Mouse (Mus musculus): ENCODE data around the gene Cideb.

Gene Cideb

GRCm38 (mm10) chr14:55719737-55720136 lies 38.5 kb downstream of the Cideb start:
- no peak for TF ChIP-seq GATA4 (IDR thresholded peaks at IDR 0.05; ENCODE audit: insufficient replicate concordance, low read length)

GRCm38 (mm10) chr14:55716884-55717283 lies 41.4 kb downstream of the Cideb start:
- TF ChIP-seq GATA4 (IDR thresholded peaks at IDR 0.05; ENCODE audit: insufficient replicate concordance, low read length), result no peak

GRCm38 (mm10) chr14:55716271-55716670 lies 42.0 kb downstream of the Cideb start:
- TF ChIP-seq GATA4 (IDR thresholded peaks at IDR 0.05; ENCODE audit: insufficient replicate concordance, low read length), result no peak

GRCm38 (mm10) chr14:55714893-55715292 lies 43.4 kb downstream of the Cideb start:
- TF ChIP-seq GATA4 (IDR thresholded peaks at IDR 0.05; ENCODE audit: insufficient replicate concordance, low read length), result no peak

DNA sequence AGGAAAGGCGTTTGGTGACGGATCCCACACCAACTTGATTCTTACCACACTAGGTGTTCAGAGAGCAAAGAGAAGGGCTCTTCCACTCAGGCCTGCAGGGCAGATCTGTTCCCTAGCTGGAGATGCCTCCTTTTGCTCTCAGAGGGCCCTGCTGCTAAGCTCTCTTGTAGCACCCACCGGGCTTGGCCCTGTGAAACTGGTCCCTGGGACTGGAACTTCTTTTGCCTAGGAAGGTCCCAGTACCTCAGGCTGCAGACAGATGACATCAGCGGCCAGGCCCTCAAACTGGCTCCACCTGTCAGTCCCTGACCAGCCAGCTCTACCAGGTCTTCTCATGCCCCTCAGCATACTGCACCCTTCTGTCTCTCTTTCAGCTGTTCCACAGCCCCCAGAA lies 44.5 kb downstream of the Cideb start, which contains the start of gene Tgm1:
Gene Tgm1 (minus strand): TSS at position 198 of the 394 bp plus-strand sequence.
- no peak for TF ChIP-seq GATA4 (IDR thresholded peaks at IDR 0.05; ENCODE audit: insufficient replicate concordance, low read length)

GRCm38 (mm10) chr14:55713007-55713728 lies 45.1 kb downstream of the Cideb start:
- no peak for TF ChIP-seq GATA4 (IDR thresholded peaks at IDR 0.05; ENCODE audit: insufficient replicate concordance, low read length)

DNA sequence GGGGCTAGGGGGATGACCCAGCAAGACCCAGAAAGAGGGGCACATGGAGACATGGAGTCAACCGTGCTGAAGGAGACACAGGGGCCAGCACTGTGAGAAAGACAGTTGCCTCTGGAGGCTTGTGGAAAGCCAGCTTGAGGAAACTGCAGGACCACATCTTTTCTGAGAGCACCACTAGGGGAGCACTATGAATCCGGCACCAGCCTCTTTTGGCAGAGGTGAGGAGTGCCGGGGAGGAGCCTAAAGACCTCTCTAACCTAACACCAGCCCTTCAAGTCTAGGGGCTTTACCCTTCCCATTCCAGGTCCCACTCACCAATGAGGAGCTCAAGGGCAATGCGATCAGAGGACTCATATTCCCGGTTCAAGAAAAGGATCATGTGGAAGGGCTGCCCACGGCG lies 46.5 kb downstream of the Cideb start:
- TF ChIP-seq GATA4 (IDR thresholded peaks at IDR 0.05; ENCODE audit: insufficient replicate concordance, low read length), result no peak

GRCm38 (mm10) chr14:55709509-55709908 lies 48.7 kb downstream of the Cideb start:
- TF ChIP-seq GATA4 (IDR thresholded peaks at IDR 0.05; ENCODE audit: insufficient replicate concordance, low read length), result no peak

DNA sequence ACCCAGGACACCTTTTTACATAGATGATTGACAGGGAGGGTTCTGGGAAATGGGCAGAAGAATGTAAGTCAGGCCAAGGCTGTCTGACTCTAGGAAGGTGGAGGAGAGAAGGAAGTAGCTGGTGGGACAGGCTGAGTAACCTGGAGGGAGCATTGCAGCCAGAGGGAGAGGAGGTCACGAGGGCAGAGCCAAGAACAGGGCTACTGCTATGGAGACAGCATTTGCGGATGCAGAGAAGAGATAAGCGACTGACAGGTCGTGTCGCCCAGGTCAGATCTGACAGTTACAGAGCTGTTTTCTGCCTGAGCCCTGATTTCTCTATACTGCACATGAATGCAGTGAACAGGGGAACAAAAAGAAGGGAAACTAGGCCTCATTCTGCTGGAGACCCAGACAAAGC lies 50.9 kb downstream of the Cideb start:
- no peak for TF ChIP-seq GATA4 (IDR thresholded peaks at IDR 0.05; ENCODE audit: insufficient replicate concordance, low read length)

DNA sequence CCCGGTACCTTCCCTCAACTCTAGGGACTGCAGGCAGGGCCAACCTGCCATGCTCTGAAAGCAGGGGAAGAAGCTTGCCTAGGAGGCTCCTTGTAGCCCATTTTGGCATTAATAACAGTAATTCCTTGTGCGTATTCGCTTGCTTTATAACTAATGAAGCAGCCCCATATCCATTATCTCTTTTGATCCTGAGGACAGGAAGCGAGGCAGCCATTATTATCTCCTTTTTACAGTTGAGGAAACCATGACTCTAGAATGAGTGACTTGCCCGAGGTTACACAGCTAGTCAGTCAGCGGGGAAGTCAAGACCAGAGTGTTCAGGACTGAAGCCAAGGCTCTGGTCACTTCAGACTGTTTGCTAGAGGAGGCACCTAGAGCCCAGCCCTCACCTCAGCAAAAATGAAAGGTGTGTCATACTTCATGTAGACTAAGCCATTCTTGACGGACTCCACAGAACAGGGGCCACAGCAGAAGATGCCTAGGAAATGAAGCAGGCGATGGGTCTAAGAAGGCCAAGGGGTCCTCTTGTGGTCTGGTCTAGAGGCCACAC lies 52.1 kb downstream of the Cideb start:
- no peak for TF ChIP-seq GATA4 (IDR thresholded peaks at IDR 0.05; ENCODE audit: insufficient replicate concordance, low read length)

Measured in liver, adult (tissue).